Mouse (Mus musculus): ENCODE results near the gene Lrrn1. TPM values are rescaled to one million over a fixed set of nuclear protein-coding genes. Genes with fewer than 3 reads are reported as not detected.

Gene Lrrn1
- polyA plus RNA-seq, 1 experiment from 2014 or later: 15.5 TPM

- no peak for ATAC-seq (ENCODE audit: low FRiP score, low TSS enrichment)
- no peak overlapping the region for H3K4me2 ChIP-seq (replicated peaks; ENCODE audit: low read depth, low read length)
- no peaks in the 10 kb centered on the region for H3K27me3 ChIP-seq (ENCODE audit: control insufficient read depth, insufficient read depth, low read length)
- H3K27ac ChIP-seq (ENCODE audit: low read depth, low read length): no peak overlapping the region
- no peaks in the 10 kb centered on the region for H3K9me3 ChIP-seq (ENCODE audit: control insufficient read depth, low read length)
- no peaks in the 10 kb centered on the region for H3K36me3 ChIP-seq (ENCODE audit: control insufficient read depth, insufficient read depth, low read length)
- no peaks in the 10 kb centered on the region for H3K4me1 ChIP-seq (ENCODE audit: control insufficient read depth, insufficient read depth, low read length)
- no peak overlapping the region for H3K9ac ChIP-seq (ENCODE audit: low read depth, low read length)
- WGBS: 90% methylated on average over 2 of the region's 2 CpGs
- no peak overlapping the region for H3K4me3 ChIP-seq (ENCODE audit: low read length)
Measured at GRCm38 (mm10) chr6:107562255-107562654, 32.7 kb downstream of the Lrrn1 start.

GRCm38 (mm10) chr6:107566944-107567634 is 37.5 kb downstream of the Lrrn1 start:
- Histone ChIP-seq H3K4me2 (replicated peaks; ENCODE audit: low read depth, low read length) (no peak overlapping the region), H3K36me3 (ENCODE audit: control insufficient read depth, insufficient read depth, low read length) (no peaks in the 10 kb centered on the region), H3K9me3 (ENCODE audit: control insufficient read depth, low read length) (no peaks in the 10 kb centered on the region), H3K27ac (ENCODE audit: low read depth, low read length) (no peak overlapping the region), H3K27me3 (ENCODE audit: control insufficient read depth, insufficient read depth, low read length) (no peaks in the 10 kb centered on the region), H3K9ac (ENCODE audit: low read depth, low read length) (no peak overlapping the region), H3K4me3 (ENCODE audit: low read length) (no peak overlapping the region), H3K4me1 (ENCODE audit: control insufficient read depth, insufficient read depth, low read length) (no peaks in the 10 kb centered on the region)
- WGBS: 71% methylated on average over 12 of the region's 12 CpGs
- ATAC-seq (ENCODE audit: low FRiP score, low TSS enrichment): no peak

- Histone ChIP-seq H3K36me3 (ENCODE audit: control insufficient read depth, insufficient read depth, low read length) (no peaks in the 10 kb centered on the region), H3K9me3 (ENCODE audit: control insufficient read depth, low read length) (no peaks in the 10 kb centered on the region), H3K27me3 (ENCODE audit: control insufficient read depth, insufficient read depth, low read length) (no peaks in the 10 kb centered on the region), H3K9ac (ENCODE audit: low read depth, low read length) (no peak overlapping the region), H3K4me2 (replicated peaks; ENCODE audit: low read depth, low read length) (no peak overlapping the region), H3K4me3 (ENCODE audit: low read length) (no peak overlapping the region), H3K4me1 (ENCODE audit: control insufficient read depth, insufficient read depth, low read length) (no peaks in the 10 kb centered on the region), H3K27ac (ENCODE audit: low read depth, low read length) (no peak overlapping the region)
- 89% methylated on average over 3 of the region's 3 CpGs for WGBS
- ATAC-seq (ENCODE audit: low FRiP score, low TSS enrichment): no peak
Measured at GRCm38 (mm10) chr6:107574561-107574960, 45.0 kb downstream of the Lrrn1 start.

- Histone ChIP-seq H3K36me3 (ENCODE audit: control insufficient read depth, insufficient read depth, low read length) (no peaks in the 10 kb centered on the region), H3K4me2 (replicated peaks; ENCODE audit: low read depth, low read length) (no peak overlapping the region)
- 58% methylated on average over 3 of the region's 3 CpGs for WGBS
Measured at GRCm38 (mm10) chr6:107575405-107575804, 45.8 kb downstream of the Lrrn1 start.

GRCm38 (mm10) chr6:107577309-107577708 is 47.7 kb downstream of the Lrrn1 start:
- Histone ChIP-seq H3K4me1 (ENCODE audit: control insufficient read depth, insufficient read depth, low read length) (no peaks in the 10 kb centered on the region), H3K4me3 (ENCODE audit: low read length) (no peak overlapping the region), H3K36me3 (ENCODE audit: control insufficient read depth, insufficient read depth, low read length) (no peaks in the 10 kb centered on the region), H3K4me2 (replicated peaks; ENCODE audit: low read depth, low read length) (no peak overlapping the region), H3K9me3 (ENCODE audit: control insufficient read depth, low read length) (no peaks in the 10 kb centered on the region), H3K27me3 (ENCODE audit: control insufficient read depth, insufficient read depth, low read length) (no peaks in the 10 kb centered on the region), H3K27ac (ENCODE audit: low read depth, low read length) (no peak overlapping the region), H3K9ac (ENCODE audit: low read depth, low read length) (no peak overlapping the region)
- 94% methylated on average over 8 of the region's 8 CpGs for WGBS
- ATAC-seq (ENCODE audit: low FRiP score, low TSS enrichment): no peak

More at GRCm38 (mm10) chr6:107575405-107575804, 45.8 kb downstream of the Lrrn1 start:
- no peak overlapping the region for H3K9ac ChIP-seq (ENCODE audit: low read depth, low read length)
- H3K9me3 ChIP-seq (ENCODE audit: control insufficient read depth, low read length): no peaks in the 10 kb centered on the region
- H3K4me3 ChIP-seq (ENCODE audit: low read length): no peak overlapping the region
- no peak overlapping the region for H3K27ac ChIP-seq (ENCODE audit: low read depth, low read length)
- H3K27me3 ChIP-seq (ENCODE audit: control insufficient read depth, insufficient read depth, low read length): no peaks in the 10 kb centered on the region
- ATAC-seq (ENCODE audit: low FRiP score, low TSS enrichment): no peak
- no peaks in the 10 kb centered on the region for H3K4me1 ChIP-seq (ENCODE audit: control insufficient read depth, insufficient read depth, low read length)

GRCm38 (mm10) chr6:107583759-107584383 is 54.3 kb downstream of the Lrrn1 start:
- Histone ChIP-seq H3K4me1 (ENCODE audit: control insufficient read depth, insufficient read depth, low read length) (no peaks in the 10 kb centered on the region), H3K4me2 (replicated peaks; ENCODE audit: low read depth, low read length) (no peak overlapping the region), H3K4me3 (ENCODE audit: low read length) (no peak overlapping the region), H3K27ac (ENCODE audit: low read depth, low read length) (no peak overlapping the region), H3K36me3 (ENCODE audit: control insufficient read depth, insufficient read depth, low read length) (no peaks in the 10 kb centered on the region), H3K9ac (ENCODE audit: low read depth, low read length) (no peak overlapping the region), H3K27me3 (ENCODE audit: control insufficient read depth, insufficient read depth, low read length) (no peaks in the 10 kb centered on the region), H3K9me3 (ENCODE audit: control insufficient read depth, low read length) (no peaks in the 10 kb centered on the region)
- no peak for ATAC-seq (ENCODE audit: low FRiP score, low TSS enrichment)
- WGBS: 77% methylated on average over 1 of the region's 1 CpGs

GRCm38 (mm10) chr6:107605151-107605550 is 75.6 kb downstream of the Lrrn1 start:
- Histone ChIP-seq H3K4me2 (replicated peaks; ENCODE audit: low read depth, low read length) (no peak overlapping the region), H3K9me3 (ENCODE audit: control insufficient read depth, low read length) (no peaks in the 10 kb centered on the region), H3K4me3 (ENCODE audit: low read length) (no peak overlapping the region), H3K36me3 (ENCODE audit: control insufficient read depth, insufficient read depth, low read length) (no peaks in the 10 kb centered on the region), H3K4me1 (ENCODE audit: control insufficient read depth, insufficient read depth, low read length) (no peaks in the 10 kb centered on the region), H3K27ac (ENCODE audit: low read depth, low read length) (no peak overlapping the region), H3K9ac (ENCODE audit: low read depth, low read length) (no peak overlapping the region), H3K27me3 (ENCODE audit: control insufficient read depth, insufficient read depth, low read length) (no peaks in the 10 kb centered on the region)
- ATAC-seq (ENCODE audit: low FRiP score, low TSS enrichment): no peak

GRCm38 (mm10) chr6:107614288-107614687 is 84.7 kb downstream of the Lrrn1 start:
- ATAC-seq (ENCODE audit: low FRiP score, low TSS enrichment): no peak
- no peaks in the 10 kb centered on the region for H3K36me3 ChIP-seq (ENCODE audit: control insufficient read depth, insufficient read depth, low read length)
- no peaks in the 10 kb centered on the region for H3K9me3 ChIP-seq (ENCODE audit: control insufficient read depth, low read length)
- H3K9ac ChIP-seq (ENCODE audit: low read depth, low read length): no peak overlapping the region
- WGBS: 84% methylated on average over 1 of the region's 1 CpGs
- H3K4me1 ChIP-seq (ENCODE audit: control insufficient read depth, insufficient read depth, low read length): no peaks in the 10 kb centered on the region
- H3K27ac ChIP-seq (ENCODE audit: low read depth, low read length): no peak overlapping the region
- no peaks in the 10 kb centered on the region for H3K27me3 ChIP-seq (ENCODE audit: control insufficient read depth, insufficient read depth, low read length)
- no peak overlapping the region for H3K4me3 ChIP-seq (ENCODE audit: low read length)
- no peak overlapping the region for H3K4me2 ChIP-seq (replicated peaks; ENCODE audit: low read depth, low read length)
